Mouse (Mus musculus) spleen, adult 2 months (tissue): Measurements from ENCODE around the gene Srrm1.

Source experiments
- CTCF ChIP-seq: fragments of 200-500 bp; IDR thresholded peaks from 2 replicates; pipeline ENCODE4 v1.5.1; 2011; ENCODE audit warnings: mild to moderate bottlenecking, inconsistent platforms; ENCODE audit not compliant: insufficient read depth, insufficient read length, insufficient replicate concordance; ENCODE audit errors: extremely low read depth
- POLR2A ChIP-seq: fragments of 200-500 bp; IDR thresholded peaks from 2 replicates; pipeline ENCODE4 v1.6.1; 2011; ENCODE audit warnings: low read depth, low read length, inconsistent platforms

- no peak for TF ChIP-seq CTCF
- TF ChIP-seq POLR2A = no peak
Measured at GRCm38 (mm10) chr4:135391014-135391413, 37.9 kb upstream of the Srrm1 start.
